Mouse (Mus musculus): ENCODE measurements around the gene Olfr692.

The Olfr692 gene

GRCm38 (mm10) chr7:105406322-105406721 is 38.3 kb downstream of the Olfr692 start:
- no peak for DNase-seq (ENCODE audit: low spot score)

- peak; percentile 58 for DNase-seq (ENCODE audit: low spot score)
These were observed 44.0 kb downstream of the Olfr692 start for GRCm38 (mm10) chr7:105411874-105412632.

DNA sequence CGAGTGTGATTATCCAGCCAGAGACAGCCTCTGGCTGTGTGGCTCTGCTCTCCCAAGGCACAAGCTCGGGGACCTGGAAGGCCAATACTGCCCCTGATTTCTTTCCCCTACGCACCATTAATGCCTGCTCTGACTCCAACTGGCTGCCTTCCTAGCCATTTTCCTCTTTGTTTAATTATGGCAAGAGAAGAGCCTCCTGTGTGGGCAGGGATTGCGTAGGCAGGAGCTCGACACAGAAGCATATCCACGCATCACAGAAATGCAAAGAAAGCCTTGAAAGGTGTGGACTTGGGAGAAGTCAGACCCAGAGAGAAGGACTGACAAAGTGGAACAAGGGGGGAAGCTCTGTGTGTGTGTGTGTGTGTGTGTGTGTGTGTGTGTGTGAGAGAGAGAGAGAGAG is 46.4 kb downstream of the Olfr692 start:
- DNase-seq (ENCODE audit: low spot score) = no peak

- DNase-seq (ENCODE audit: low spot score) = no peak
These were observed 48.5 kb downstream of the Olfr692 start for GRCm38 (mm10) chr7:105416529-105416928.

GRCm38 (mm10) chr7:105418106-105418505 is 50.1 kb downstream of the Olfr692 start:
- DNase-seq (ENCODE audit: low spot score) = no peak

Data from embryo, embryonic 10 days (tissue).